Mouse (Mus musculus): Measurements from ENCODE around the gene Cc2d2b. TPM values are rescaled to one million over a fixed set of nuclear protein-coding genes. Genes with fewer than 3 reads are reported as not detected.

The Cc2d2b gene
- polyA plus RNA-seq, 1 experiment: not detected

- Histone ChIP-seq H3K79me3 (ENCODE audit: low read depth) (no peaks in the 10 kb centered on the region), H3K27me3 (ENCODE audit: control insufficient read depth, insufficient read depth, insufficient read length) (peaks cover 8% of the 10 kb centered on the region), H3K4me3 (ENCODE audit: insufficient read depth, poor library complexity, severe bottlenecking) (no peak overlapping the region), H3ac (ENCODE audit: control insufficient read depth, insufficient read length, low read depth) (no peak overlapping the region), H3K36me3 (ENCODE audit: control insufficient read depth, insufficient read depth) (no peaks in the 10 kb centered on the region), H3K79me2 (ENCODE audit: control insufficient read depth, insufficient read depth) (no peaks in the 10 kb centered on the region)
- TF ChIP-seq CEBPB (IDR thresholded peaks at IDR 0.05; ENCODE audit: low read depth) (no peak), USF1 (IDR thresholded peaks at IDR 0.05; ENCODE audit: low read depth) (no peak), CTCF (IDR thresholded peaks at IDR 0.05; ENCODE audit: control insufficient read depth, insufficient read depth, insufficient read length) (peak; percentile 50)
Observed at GRCm38 (mm10) chr19:40736680-40737512, 11.7 kb upstream of the Cc2d2b start.

- Histone ChIP-seq H3K36me3 (ENCODE audit: control insufficient read depth, insufficient read depth) (no peaks in the 10 kb centered on the region), H3K79me3 (ENCODE audit: low read depth) (no peaks in the 10 kb centered on the region), H3K4me3 (ENCODE audit: insufficient read depth, poor library complexity, severe bottlenecking) (no peak overlapping the region), H3K27me3 (ENCODE audit: control insufficient read depth, insufficient read depth, insufficient read length) (peaks cover 12% of the 10 kb centered on the region), H3ac (ENCODE audit: control insufficient read depth, insufficient read length, low read depth) (no peak overlapping the region), H3K79me2 (ENCODE audit: control insufficient read depth, insufficient read depth) (no peaks in the 10 kb centered on the region)
- TF ChIP-seq USF1 (IDR thresholded peaks at IDR 0.05; ENCODE audit: low read depth): no peak
- TF ChIP-seq CEBPB (IDR thresholded peaks at IDR 0.05; ENCODE audit: low read depth): no peak
- TF ChIP-seq FOSL1 (IDR thresholded peaks at IDR 0.05; ENCODE audit: insufficient read depth, low read length, poor library complexity, severe bottlenecking): no peak
- TF ChIP-seq MYOG (IDR thresholded peaks at IDR 0.05; ENCODE audit: control insufficient read depth, extremely low read depth, insufficient read length): no peak
- no peak for TF ChIP-seq CTCF (IDR thresholded peaks at IDR 0.05; ENCODE audit: control insufficient read depth, insufficient read depth, insufficient read length)
- TF ChIP-seq MYOD1 (IDR thresholded peaks at IDR 0.05; ENCODE audit: control insufficient read depth, insufficient read length, low read depth): no peak
- TF ChIP-seq MAX (IDR thresholded peaks at IDR 0.05): no peak
Observed at GRCm38 (mm10) chr19:40737613-40738012, 10.9 kb upstream of the Cc2d2b start.

GRCm38 (mm10) chr19:40738683-40739324, 9.7 kb upstream of the Cc2d2b start:
- H3K36me3 ChIP-seq (ENCODE audit: control insufficient read depth, insufficient read depth): no peaks in the 10 kb centered on the region
- H3K79me3 ChIP-seq (ENCODE audit: low read depth): no peaks in the 10 kb centered on the region
- H3K27me3 ChIP-seq (ENCODE audit: control insufficient read depth, insufficient read depth, insufficient read length): peaks cover 12% of the 10 kb centered on the region
- TF ChIP-seq USF1 (IDR thresholded peaks at IDR 0.05; ENCODE audit: low read depth) (no peak), CTCF (IDR thresholded peaks at IDR 0.05; ENCODE audit: control insufficient read depth, insufficient read depth, insufficient read length) (no peak), CEBPB (IDR thresholded peaks at IDR 0.05; ENCODE audit: low read depth) (no peak), MYOD1 (IDR thresholded peaks at IDR 0.05; ENCODE audit: control insufficient read depth, insufficient read length, low read depth) (no peak), FOSL1 (IDR thresholded peaks at IDR 0.05; ENCODE audit: insufficient read depth, low read length, poor library complexity, severe bottlenecking) (no peak), MAX (IDR thresholded peaks at IDR 0.05) (no peak), MYOG (IDR thresholded peaks at IDR 0.05; ENCODE audit: control insufficient read depth, extremely low read depth, insufficient read length) (no peak)
- no peak overlapping the region for H3ac ChIP-seq (ENCODE audit: control insufficient read depth, insufficient read length, low read depth)
- no peaks in the 10 kb centered on the region for H3K79me2 ChIP-seq (ENCODE audit: control insufficient read depth, insufficient read depth)
- no peak overlapping the region for H3K4me3 ChIP-seq (ENCODE audit: insufficient read depth, poor library complexity, severe bottlenecking)

- TF ChIP-seq CTCF (IDR thresholded peaks at IDR 0.05; ENCODE audit: control insufficient read depth, insufficient read depth, insufficient read length) (no peak), MYOD1 (IDR thresholded peaks at IDR 0.05; ENCODE audit: control insufficient read depth, insufficient read length, low read depth) (no peak), MAX (IDR thresholded peaks at IDR 0.05) (no peak), FOSL1 (IDR thresholded peaks at IDR 0.05; ENCODE audit: insufficient read depth, low read length, poor library complexity, severe bottlenecking) (no peak), MYOG (IDR thresholded peaks at IDR 0.05; ENCODE audit: control insufficient read depth, extremely low read depth, insufficient read length) (no peak), USF1 (IDR thresholded peaks at IDR 0.05; ENCODE audit: low read depth) (no peak), CEBPB (IDR thresholded peaks at IDR 0.05; ENCODE audit: low read depth) (no peak)
- H3K4me3 ChIP-seq (ENCODE audit: insufficient read depth, poor library complexity, severe bottlenecking): no peak overlapping the region
- H3K36me3 ChIP-seq (ENCODE audit: control insufficient read depth, insufficient read depth): no peaks in the 10 kb centered on the region
- H3ac ChIP-seq (ENCODE audit: control insufficient read depth, insufficient read length, low read depth): no peak overlapping the region
- no peaks in the 10 kb centered on the region for H3K79me2 ChIP-seq (ENCODE audit: control insufficient read depth, insufficient read depth)
- H3K27me3 ChIP-seq (ENCODE audit: control insufficient read depth, insufficient read depth, insufficient read length): peaks cover 18% of the 10 kb centered on the region
- H3K79me3 ChIP-seq (ENCODE audit: low read depth): no peaks in the 10 kb centered on the region
Observed at GRCm38 (mm10) chr19:40746603-40747002, 1.9 kb upstream of the Cc2d2b start.

GRCm38 (mm10) chr19:40754311-40754710, 5.8 kb downstream of the Cc2d2b start:
- Histone ChIP-seq H3K4me3 (ENCODE audit: insufficient read depth, poor library complexity, severe bottlenecking) (no peak overlapping the region), H3K27me3 (ENCODE audit: control insufficient read depth, insufficient read depth, insufficient read length) (peaks cover 7% of the 10 kb centered on the region)

More at GRCm38 (mm10) chr19:40754311-40754710, 5.8 kb downstream of the Cc2d2b start:
- TF ChIP-seq MAX (IDR thresholded peaks at IDR 0.05) (no peak), FOSL1 (IDR thresholded peaks at IDR 0.05; ENCODE audit: insufficient read depth, low read length, poor library complexity, severe bottlenecking) (no peak), CEBPB (IDR thresholded peaks at IDR 0.05; ENCODE audit: low read depth) (no peak), MYOG (IDR thresholded peaks at IDR 0.05; ENCODE audit: control insufficient read depth, extremely low read depth, insufficient read length) (no peak), CTCF (IDR thresholded peaks at IDR 0.05; ENCODE audit: control insufficient read depth, insufficient read depth, insufficient read length) (no peak), USF1 (IDR thresholded peaks at IDR 0.05; ENCODE audit: low read depth) (no peak), MYOD1 (IDR thresholded peaks at IDR 0.05; ENCODE audit: control insufficient read depth, insufficient read length, low read depth) (no peak)
- no peaks in the 10 kb centered on the region for H3K79me2 ChIP-seq (ENCODE audit: control insufficient read depth, insufficient read depth)
- H3ac ChIP-seq (ENCODE audit: control insufficient read depth, insufficient read length, low read depth): no peak overlapping the region
- no peaks in the 10 kb centered on the region for H3K79me3 ChIP-seq (ENCODE audit: low read depth)
- no peaks in the 10 kb centered on the region for H3K36me3 ChIP-seq (ENCODE audit: control insufficient read depth, insufficient read depth)
